Mouse (Mus musculus) layer of hippocampus, adult 11-12 months (tissue): ENCODE data around the gene Xrcc4.
A peak's percentile ranks its signal among the peaks of the same experiment; 100 is the strongest.
"Not testable (repeated sequence)": the region's sequence is repeated elsewhere in the genome, so short reads cannot be mapped to it uniquely, and the experiment has no call there.

ENCODE experiments used
- DNase-seq: peaks from one replicate; pipeline ENCODE4 v3.0.0; 2022; ENCODE audit warnings: low spot score

The Xrcc4 gene

DNA sequence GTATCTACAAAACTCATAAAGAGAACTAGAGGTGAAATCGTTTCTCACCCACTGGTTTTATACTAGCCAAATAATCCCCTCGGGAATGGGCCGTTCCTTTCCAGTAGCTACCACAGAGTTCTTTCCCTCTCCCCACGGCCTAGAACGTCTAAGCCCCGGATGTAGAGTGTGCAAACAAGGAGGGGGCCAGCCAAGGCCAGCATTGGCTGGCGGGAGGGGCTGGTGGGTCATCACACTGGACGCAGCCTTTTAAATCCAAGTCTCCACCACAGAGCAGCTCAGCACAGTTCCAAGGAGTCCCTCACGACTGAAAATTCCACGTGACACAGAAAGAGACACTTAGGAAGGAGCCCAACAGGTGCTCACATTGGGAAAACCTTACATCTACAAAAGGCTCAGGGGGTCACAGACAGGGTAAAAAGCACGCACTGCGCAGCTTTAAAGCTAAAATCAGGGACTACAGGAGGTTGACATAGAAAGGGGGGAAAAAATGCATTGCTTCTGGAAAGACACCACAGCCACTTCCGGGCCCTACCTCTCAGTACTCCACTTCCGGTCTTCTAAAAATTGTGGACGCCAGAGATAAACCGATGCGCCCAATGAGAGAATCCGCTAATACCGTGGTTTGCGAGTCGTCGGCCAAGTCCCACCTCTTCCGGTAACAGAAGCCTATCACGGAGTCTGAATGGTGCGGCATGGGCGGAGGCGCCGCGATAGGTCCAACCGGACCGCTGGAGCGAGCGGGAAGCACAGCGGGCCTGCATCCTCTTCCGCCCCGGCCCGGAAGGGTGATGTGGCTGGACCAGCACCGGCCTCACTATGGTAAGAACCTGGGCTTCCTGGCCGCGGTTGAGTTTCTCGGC is at the start of gene Xrcc4, which contains the start of gene Tmem167:
Gene Xrcc4, minus strand, starts transcription at position 647 of the 863 bp plus-strand sequence.
Gene Tmem167, plus strand, starts transcription at position 162 of the 863 bp plus-strand sequence.
- peak; percentile 99 for DNase-seq

DNA sequence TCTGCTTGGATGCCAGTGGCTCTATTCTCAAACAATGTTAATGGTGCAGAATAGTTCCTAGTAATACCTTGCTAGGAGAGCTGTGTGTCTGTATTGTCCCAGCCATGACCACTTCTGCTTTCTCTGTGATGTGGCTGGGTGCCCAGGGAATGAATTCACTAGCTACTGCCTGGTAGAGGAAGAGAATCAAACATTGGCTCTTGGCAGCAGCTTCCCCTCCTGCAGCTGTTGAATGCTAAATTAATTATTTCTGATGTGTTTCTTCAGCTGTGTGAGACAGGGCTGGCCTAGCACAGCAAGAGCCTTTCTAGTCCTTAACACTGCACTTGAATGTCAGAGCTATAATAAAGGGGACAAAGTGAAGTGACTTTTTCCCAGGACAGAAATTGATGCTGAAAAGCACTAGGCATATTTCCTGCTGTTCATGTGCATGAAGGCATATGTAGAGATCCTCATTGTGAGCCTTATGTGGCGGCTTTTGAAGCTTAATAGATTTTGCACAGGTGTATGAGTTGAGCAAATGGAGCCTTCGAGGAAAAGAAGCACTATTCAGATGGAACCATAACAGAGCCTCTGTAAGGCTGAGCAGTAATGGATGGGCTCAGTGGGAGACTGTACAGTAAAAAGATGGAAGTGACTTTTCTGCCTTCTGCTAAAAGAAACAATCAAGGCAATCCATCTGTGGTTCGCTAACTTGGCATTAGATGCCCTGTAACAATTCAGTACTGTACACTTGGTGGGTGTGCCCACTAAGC is 46.9 kb upstream of the Xrcc4 start:
- DNase-seq, result peak; percentile 54

DNA sequence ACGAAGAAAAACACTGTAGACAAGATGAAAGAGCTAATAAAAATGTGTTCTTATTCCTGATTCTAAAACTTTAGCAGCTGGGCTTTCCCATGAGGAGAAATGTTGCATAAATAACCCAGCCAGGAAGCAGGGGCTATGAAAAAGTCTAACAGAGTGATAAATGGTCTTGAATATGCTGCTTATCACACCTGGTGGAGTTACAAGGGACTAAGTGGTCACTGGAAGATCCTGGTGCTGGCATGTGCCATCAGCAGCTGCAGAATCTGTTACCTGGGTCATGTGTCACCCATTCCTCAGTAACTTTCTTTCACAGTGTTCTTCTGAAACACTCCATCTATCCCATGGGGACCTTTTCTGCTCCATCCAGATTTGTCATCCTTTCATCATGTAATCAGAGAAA is 22.3 kb upstream of the Xrcc4 start:
- no peak for DNase-seq

DNA sequence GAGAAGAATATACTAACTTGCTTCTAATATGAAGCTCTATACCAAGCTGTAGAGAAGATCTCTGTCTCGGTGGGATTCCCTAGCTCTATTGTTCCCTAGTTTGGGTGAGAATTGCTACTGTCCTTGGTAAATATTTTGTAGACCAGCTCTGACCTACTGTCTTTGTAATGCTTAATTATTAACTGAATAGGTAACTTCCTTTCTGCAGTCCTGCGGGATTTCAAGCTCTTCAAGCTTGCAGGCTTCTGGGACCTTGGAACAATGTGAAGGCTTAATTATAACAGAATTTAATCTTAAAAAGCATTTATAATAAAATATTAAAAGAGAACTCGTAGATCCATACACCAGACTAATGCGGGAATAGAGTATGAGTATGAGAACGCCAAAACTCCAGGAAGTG is 19.3 kb upstream of the Xrcc4 start:
- DNase-seq, result not testable (repeated sequence)

DNA sequence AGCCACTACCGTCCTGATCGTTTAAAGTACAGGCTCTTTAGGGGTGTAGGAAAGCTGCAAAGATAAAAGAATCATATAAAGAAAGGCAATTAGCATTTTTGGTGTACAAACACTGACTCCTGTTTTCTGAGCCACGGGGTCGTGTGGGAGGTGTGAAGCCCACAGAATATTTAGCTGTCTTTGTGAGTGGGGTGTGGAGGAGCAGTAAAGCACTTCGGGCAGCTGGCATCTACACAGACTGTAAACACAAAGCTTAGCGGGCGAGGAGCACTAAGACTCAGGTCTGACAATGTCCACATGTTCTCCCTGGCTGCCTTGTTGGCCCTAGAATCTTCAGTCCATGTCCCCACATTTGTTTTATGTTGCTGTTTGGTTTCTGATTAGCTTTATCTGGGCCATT is 16.7 kb upstream of the Xrcc4 start:
- DNase-seq, result no peak

DNA sequence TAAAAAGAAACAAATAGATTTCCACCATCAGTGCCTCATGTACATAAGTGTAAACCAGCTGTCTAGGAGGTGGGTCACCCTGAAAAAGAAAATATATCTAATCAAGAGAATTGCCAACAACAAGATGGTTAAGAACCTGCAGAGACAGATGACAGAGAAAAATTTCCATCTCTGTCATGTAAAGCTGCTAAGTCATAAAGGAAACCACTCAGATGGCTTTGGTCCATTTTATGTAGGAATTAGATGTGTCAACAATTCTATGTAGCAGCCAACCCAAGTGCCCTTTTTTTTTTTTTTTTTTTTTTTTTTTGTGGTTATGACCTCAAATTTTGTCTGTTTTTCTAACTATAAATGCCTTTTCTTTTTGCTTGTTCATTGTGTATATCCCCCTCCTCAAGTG is 12.1 kb upstream of the Xrcc4 start:
- no peak for DNase-seq

GRCm38 (mm10) chr13:90089825-90090183 is 396 bp upstream of the Xrcc4 start:
- no peak for DNase-seq

GRCm38 (mm10) chr13:90061877-90062276 is 27.5 kb downstream of the Xrcc4 start:
- DNase-seq, result no peak

DNA sequence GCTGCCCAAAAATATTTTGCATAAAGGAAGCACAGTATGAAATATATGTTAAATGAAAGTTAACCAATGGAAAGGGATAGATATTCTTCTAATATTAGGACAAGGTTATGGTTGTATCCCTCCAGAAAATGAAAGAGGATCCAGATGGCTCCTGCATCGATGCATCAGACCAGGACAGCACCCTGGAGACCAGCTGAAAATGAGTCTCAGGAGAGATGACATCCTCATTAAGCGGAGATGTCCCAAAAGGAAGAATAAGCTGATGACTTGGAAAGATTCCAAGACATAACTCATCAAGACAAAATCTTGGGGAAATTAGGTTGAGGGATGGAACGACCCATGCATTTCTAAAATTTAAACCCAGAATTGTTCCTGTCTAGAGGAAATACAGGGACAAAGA is 37.0 kb downstream of the Xrcc4 start:
- no peak for DNase-seq

GRCm38 (mm10) chr13:90051735-90052134 is 37.7 kb downstream of the Xrcc4 start:
- DNase-seq, result no peak

DNA sequence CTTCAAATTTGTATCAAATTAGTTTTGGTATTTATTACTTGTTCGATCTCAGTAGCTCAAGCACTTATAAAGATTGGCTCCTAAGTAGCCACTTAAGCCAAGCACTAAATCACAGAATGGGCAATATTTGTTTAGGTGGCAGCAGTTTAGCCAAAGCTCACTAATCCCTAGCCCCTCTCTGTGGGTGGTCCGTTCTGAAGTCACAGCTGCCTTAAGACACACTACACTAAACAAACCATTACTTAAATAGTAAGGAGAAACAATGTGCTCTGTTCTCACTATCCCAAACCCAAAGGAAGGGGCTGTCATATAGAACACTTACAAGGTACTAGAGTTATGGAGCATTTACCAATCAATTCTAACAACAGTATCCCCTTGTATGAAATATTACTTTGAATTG is 49.8 kb downstream of the Xrcc4 start:
- no peak for DNase-seq

DNA sequence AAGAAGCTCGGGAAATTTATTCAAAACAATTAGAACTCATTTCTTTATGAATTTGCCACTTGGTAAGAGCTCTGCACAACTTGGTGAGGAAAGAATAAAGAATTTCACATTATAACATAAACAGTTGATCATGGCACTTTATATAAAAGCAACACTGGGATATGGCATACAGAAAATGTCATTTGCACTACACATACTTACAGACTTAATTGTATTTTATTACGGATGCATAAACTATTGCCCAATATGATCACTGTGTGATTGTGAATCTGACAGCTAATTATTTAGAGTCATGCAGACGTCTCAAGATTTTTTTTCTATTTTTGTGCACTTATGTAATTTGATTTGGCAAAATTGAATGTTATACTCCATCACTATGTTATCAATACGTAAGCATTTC is 56.4 kb downstream of the Xrcc4 start:
- no peak for DNase-seq

GRCm38 (mm10) chr13:90032523-90032922 is 56.9 kb downstream of the Xrcc4 start:
- DNase-seq, result no peak

DNA sequence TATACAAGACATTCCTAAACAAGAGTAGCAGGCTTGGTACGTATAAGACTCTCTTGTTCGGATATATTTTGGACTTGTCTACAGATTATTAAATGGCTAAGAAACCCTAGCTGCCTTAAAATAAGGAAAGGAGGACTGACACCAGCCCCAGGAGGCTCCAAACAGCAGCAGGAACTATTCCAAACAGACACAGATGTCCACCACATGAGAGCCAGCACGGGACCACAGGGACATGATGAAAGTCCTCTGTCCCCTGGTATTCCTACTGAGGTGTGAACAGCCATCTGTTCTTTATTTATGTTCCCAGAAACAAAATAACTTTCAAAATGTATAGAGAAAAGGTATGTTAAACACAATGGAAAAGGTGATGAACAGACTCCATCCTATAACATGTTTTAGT is 58.5 kb downstream of the Xrcc4 start:
- DNase-seq, result no peak

GRCm38 (mm10) chr13:90012620-90013019 is 76.8 kb downstream of the Xrcc4 start:
- no peak for DNase-seq

DNA sequence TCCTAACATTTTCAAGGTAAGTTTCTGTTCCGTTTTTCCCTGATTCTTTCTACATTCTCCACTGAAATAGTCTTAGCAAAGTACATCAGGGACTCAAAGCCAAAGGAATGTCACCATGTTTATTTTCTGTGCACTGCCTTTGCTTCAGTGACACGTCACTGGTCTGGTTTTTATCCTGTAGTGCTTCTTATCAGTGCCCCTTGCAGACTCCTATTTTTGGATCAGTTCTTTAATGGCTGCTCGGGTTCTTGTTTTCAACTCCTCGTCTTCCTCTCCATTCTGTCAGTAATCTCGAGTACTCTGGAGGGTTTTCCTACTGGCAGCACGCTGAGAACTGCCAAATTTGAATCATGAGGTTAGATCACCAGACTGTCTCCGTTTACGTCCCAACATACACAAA is 77.2 kb downstream of the Xrcc4 start:
- DNase-seq, result no peak

GRCm38 (mm10) chr13:90011129-90011528 is 78.3 kb downstream of the Xrcc4 start:
- no peak for DNase-seq

GRCm38 (mm10) chr13:90009786-90010185 is 79.6 kb downstream of the Xrcc4 start:
- no peak for DNase-seq

DNA sequence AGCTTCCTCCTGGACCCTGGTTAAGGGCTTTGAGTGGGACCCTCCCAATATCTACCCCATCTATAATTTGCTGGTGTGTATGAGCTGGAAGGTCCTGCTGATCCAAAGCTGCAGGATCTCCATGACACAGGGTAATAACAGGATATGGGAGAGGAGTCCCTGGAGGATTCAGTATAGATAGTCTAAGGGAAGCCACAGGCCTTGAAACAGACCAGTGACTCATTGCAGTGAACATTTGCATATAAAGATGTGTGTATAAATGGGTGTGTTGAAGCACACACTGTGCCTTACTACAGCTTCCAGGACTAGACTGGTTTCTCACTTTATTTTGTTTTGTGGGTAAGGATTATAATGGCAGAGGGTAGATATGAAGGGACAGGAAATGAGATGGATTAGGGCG is 83.8 kb downstream of the Xrcc4 start:
- DNase-seq, result no peak

- DNase-seq, result no peak
Measured at GRCm38 (mm10) chr13:89997531-89997930, 91.9 kb downstream of the Xrcc4 start.

GRCm38 (mm10) chr13:89986087-89986486 is 103.3 kb downstream of the Xrcc4 start:
- no peak for DNase-seq

GRCm38 (mm10) chr13:89970940-89971339 is 118.5 kb downstream of the Xrcc4 start:
- DNase-seq, result no peak

GRCm38 (mm10) chr13:89968671-89969070 is 120.7 kb downstream of the Xrcc4 start:
- DNase-seq, result no peak
